Mouse (Mus musculus) heart, embryonic 14.5 days (tissue): Measurements from ENCODE around the gene Tuba4a. TPM values are rescaled to one million over a fixed set of nuclear protein-coding genes. Genes with fewer than 3 reads are reported as not detected.

Source experiments
- ATAC-seq: fragments of 200-750 bp; cut with Nextera tagmentation; 2 replicates; pipeline ENCODE4 v1.8.0; 2017; ENCODE audit warnings: low read depth, moderate TSS enrichment; ENCODE audit not compliant: insufficient number of reproducible peaks, insufficient read depth, low FRiP score
- H3K27ac ChIP-seq, 2 experiments: fragments of 200-500 bp in 1 of 2; fragments of 300-500 bp in 1 of 2; sonication (generic) in 1 of 2; replicated peaks in 1 of 2; 2 replicates each; pipeline ENCODE4 v1.5.1; 2012 to 2014; ENCODE audit warnings: low read depth in 2 of 2, low read length in 2 of 2, control low read depth in 1 of 2, mild to moderate bottlenecking in 1 of 2, mixed read lengths in 1 of 2; ENCODE audit not compliant: control insufficient read depth in 1 of 2, insufficient read depth in 1 of 2
- H3K27me3 ChIP-seq: fragments of 300-500 bp; sonication (generic); 2 replicates; pipeline ENCODE4 v1.6.1; 2014; ENCODE audit warnings: mild to moderate bottlenecking, low read length, control low read depth; ENCODE audit not compliant: control insufficient read depth, insufficient read depth
- H3K36me3 ChIP-seq: fragments of 300-500 bp; sonication (generic); 2 replicates; pipeline ENCODE4 v1.6.1; 2014; ENCODE audit warnings: mild to moderate bottlenecking, control low read depth, low read length, mixed read lengths; ENCODE audit not compliant: control insufficient read depth, insufficient read depth
- H3K4me1 ChIP-seq, 2 experiments: fragments of 200-500 bp in 1 of 2; fragments of 300-500 bp in 1 of 2; sonication (generic) in 1 of 2; 2 replicates each; pipeline ENCODE4 v1.6.1; 2012 to 2014; ENCODE audit warnings: low read length in 2 of 2, control low read depth in 1 of 2, mixed read lengths in 1 of 2; ENCODE audit not compliant: control insufficient read depth in 2 of 2, insufficient read depth in 2 of 2
- H3K4me2 ChIP-seq: fragments of 300-500 bp; sonication (generic); 2 replicates; pipeline ENCODE4 v1.6.1; 2014; ENCODE audit warnings: mild to moderate bottlenecking, low read length
- H3K4me3 ChIP-seq, 2 experiments: fragments of 200-500 bp in 1 of 2; fragments of 300-500 bp in 1 of 2; sonication (generic) in 1 of 2; 2 replicates each; pipeline ENCODE4 v1.5.1; 2012 to 2014; ENCODE audit warnings: low read length in 2 of 2, mild to moderate bottlenecking in 2 of 2, control low read depth in 1 of 2, low read depth in 1 of 2, moderate library complexity in 1 of 2; ENCODE audit not compliant: control insufficient read depth in 1 of 2, insufficient read depth in 1 of 2
- H3K9ac ChIP-seq: fragments of 300-500 bp; sonication (generic); 2 replicates; pipeline ENCODE4 v1.6.1; 2014; ENCODE audit warnings: mild to moderate bottlenecking, low read length
- H3K9me3 ChIP-seq: fragments of 300-500 bp; sonication (generic); 2 replicates; pipeline ENCODE4 v1.6.1; 2016; ENCODE audit warnings: low read length, control low read depth; ENCODE audit not compliant: control insufficient read depth
- WGBS: fragments of 180-500 bp; shearing (Covaris S2); extraction: QIAGEN DNeasy Blood & Tissue Kit; methylation state at CpG from one replicate; pipeline ENCODE4 v1.1.7; 2014; 5-methylcytosine and 5-hydroxymethylcytosine counted together
- polyA plus RNA-seq: library from polyadenylated mRNA; unstranded; fragments of >200 nt; fragmentation: Nextera tagmentation; extraction: Ambion mirVana; gene quantifications from 2 replicates; pipeline ENCODE4 v1.2.1, GENCODE M21; 2014

The Tuba4a gene
- 24.6 and 34.3 TPM in 2 replicates for polyA plus RNA-seq

DNA sequence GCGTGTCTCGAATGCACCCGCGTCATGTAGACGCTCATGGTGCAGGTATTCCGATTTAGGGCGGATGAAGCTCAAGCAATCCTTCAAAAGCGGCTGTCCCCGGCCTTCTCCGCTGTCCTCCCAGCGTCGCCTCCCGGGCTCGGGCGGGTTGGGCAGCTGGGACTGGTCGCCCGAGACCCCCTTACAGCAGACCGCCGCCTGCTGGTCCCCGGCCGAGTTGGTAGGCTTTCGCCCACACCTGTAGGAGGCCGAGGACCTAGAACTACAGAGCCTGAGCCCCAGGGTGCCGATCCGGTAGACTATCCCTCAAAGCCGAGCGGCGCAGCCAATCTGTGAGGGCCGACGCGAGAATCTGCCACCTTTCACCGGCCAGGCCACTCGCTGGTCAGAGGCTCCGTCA lies at the start of gene Tuba4a:
Gene Tuba4a (minus strand): TSS at position 335 of the 400 bp plus-strand sequence.
- peaks cover 29% of the 10 kb centered on the region for H3K27me3 ChIP-seq
- ATAC-seq = peak; percentile 17; the same call in 1 of the 2 replicates

DNA sequence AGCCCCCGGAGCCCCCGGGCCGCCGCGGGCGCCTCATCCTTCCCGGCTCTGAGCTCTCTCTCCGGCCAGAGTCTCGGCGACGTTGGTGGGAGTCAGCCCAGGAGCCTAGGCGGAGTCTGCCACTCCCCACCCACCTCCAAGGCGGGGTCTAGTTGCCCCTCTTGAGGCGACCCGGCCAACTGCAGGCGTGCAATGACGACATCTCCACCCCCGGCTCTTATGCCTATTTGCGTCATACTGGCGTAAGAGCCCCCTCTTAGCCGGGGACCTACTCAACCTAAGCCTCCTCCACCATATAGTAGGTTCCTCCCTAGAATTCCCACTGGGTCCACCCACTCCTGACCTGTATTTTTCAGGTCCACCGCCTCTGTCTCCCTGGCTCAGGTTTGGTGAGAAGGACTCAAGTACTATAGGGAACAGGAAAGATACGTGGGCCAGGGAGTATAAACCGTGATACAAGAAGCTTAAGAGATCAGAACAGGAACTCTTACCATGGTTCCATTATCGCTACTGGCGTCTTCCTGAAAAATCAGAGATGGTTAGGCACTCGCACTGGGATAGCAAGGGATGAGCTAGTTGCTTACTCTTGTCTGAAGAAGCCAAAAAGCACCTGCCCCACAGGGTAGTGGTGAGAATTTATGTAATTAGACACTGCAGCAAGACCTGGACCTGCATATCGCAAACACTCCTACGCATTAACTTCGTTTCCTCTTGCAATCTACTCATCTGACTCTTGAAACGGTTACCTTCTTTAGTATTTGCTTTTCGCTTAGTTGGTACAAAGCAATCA lies 44.6 kb upstream of the Tuba4a start, which contains the start of gene Ptprn:
Gene Ptprn (minus strand): TSS at position 412 of the 790 bp plus-strand sequence.
- H3K27me3 ChIP-seq = peaks cover 50% of the 10 kb centered on the region
- 9% methylated on average over 32 of the region's 32 CpGs for WGBS

More for the DNA sequence above, at the start of gene Tuba4a:
- 0% methylated on average over 34 of the region's 34 CpGs for WGBS
- Histone ChIP-seq H3K36me3 (peaks cover 18% of the 10 kb centered on the region), H3K4me1 (peaks cover 4 to 9% of the 10 kb centered on the region in 2 experiments), H3K9me3 (no peaks in the 10 kb centered on the region), H3K27ac (peak within 1 kb of the TSS in 1 of 2 experiments; percentile 21; a peak in 1 of 4 replicates), H3K9ac (peak within 1 kb of the TSS; percentile 77), H3K4me3 (peak within 1 kb of the TSS; percentile 52 to 63), H3K4me2 (peak within 1 kb of the TSS; percentile 88)

DNA sequence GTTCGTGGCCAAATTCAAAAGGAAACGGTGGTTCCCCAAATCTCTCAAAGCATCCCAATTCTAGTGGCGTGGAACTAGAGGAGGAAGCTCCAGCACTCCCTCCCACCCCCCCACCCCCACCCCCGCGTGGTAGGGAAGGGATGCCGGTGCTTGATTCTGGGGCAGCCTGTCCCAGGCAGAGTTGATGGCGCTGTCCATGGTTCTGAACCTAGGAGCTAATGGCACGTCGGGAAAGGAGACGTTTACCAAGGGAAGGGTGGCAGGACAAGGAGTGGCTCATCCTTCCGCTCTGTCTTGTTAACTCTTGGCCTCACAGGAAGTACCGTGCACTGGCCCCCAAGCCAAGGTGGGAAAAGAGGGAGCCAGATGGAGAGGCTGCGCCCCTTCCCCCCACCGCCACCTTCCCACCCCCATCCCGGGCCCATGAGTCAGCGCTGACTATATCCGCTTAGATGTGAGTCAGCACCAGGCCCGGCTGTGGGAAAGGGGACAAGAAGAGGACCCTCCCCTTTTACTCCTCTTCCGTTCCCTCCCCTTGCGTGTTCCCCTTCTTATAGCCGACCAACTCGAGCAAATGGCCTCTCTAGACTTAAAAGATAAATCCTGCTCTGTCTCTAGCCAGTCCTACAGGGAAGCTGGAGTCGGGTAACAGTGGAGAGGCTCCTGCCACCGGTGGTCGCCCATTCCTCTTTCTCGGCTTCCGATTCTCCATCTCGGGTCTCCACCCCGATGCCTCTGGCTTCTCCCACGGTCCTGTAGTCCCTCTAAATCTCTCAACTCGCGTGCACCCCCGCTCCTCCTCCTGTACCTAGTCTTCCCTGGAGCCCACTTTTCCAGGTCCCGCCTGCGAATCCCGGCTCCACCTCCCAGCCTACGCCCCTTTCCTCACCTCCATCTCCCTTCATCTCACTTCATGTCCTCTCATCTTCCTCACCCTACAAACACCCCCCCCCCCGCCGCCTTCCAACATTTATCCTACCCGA lies 43.6 kb upstream of the Tuba4a start:
- H3K27me3 ChIP-seq = peaks cover 43% of the 10 kb centered on the region
- peak overlapping the region; percentile 22 for H3K4me2 ChIP-seq

More for the DNA sequence above, 44.6 kb upstream of the Tuba4a start, which contains the start of gene Ptprn:
- Histone ChIP-seq H3K36me3 (no peaks in the 10 kb centered on the region), H3K9me3 (no peaks in the 10 kb centered on the region), H3K27ac (no peak within 1 kb of the TSS), H3K9ac (no peak within 1 kb of the TSS), H3K4me1 (no peaks in the 10 kb centered on the region), H3K4me2 (peak within 1 kb of the TSS; percentile 22), H3K4me3 (peak within 1 kb of the TSS in 1 of 2 experiments; percentile 7; a peak in 3 of 4 replicates)
- ATAC-seq = no peak

DNA sequence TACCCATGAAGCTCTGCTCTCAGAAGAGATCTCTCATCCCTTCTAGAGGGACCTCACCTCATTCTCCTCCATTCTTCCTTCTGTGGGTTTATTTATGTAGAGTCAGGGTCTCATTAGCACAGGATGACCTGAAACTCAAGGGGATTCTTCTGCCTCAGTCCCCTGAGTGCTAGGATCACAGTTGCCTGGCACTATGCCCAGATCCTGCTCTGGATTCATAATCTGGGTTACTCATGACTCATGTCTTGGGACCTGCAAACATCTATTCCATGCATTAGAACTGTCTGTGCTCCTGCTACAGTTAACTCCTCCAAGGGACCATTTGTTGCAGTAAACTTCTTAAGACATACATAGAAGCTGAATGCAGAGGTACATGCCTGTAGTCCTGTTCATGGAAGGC lies 41.6 kb upstream of the Tuba4a start:
- no peaks in the 10 kb centered on the region for H3K36me3 ChIP-seq

More for the DNA sequence above, 43.6 kb upstream of the Tuba4a start:
- Histone ChIP-seq H3K36me3 (no peaks in the 10 kb centered on the region), H3K27ac (no peak overlapping the region), H3K4me3 (peak overlapping the region in 1 of 2 experiments; percentile 7; a peak in 3 of 4 replicates), H3K4me1 (no peaks in the 10 kb centered on the region), H3K9ac (no peak overlapping the region), H3K9me3 (no peaks in the 10 kb centered on the region)
- no peak for ATAC-seq
- WGBS = 3% methylated on average over 40 of the region's 40 CpGs

DNA sequence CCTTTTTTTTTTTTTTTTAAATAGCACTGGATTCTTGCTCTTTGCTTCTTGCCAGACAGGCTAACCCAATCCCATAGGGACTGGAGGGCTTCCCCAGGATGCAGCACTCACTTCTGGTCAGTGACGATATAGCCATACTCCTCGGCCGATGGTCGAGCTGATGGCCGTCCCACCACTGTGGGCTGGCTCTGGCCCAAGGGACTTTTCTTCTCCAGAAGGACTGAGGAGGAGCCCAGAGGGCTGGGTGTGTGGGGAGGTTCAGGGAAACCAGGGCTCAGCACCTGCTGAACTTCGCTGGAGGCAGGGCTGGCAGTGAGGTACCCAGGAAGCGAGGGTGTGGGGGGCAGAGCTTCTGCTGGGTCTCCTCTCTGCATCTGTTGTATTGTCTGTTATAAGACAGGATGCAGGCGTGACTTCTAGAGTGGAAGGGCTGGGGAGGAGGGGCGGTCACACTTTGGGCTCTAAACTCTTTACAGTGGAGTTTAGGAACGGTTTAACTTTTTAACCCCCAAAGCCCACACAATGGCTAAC lies 35.9 kb upstream of the Tuba4a start:
- no peak overlapping the region for H3K9ac ChIP-seq
- H3K36me3 ChIP-seq = no peaks in the 10 kb centered on the region
- H3K4me1 ChIP-seq = peaks cover 0 to 5% of the 10 kb centered on the region in 2 experiments; a peak in 1 of 4 replicates
- H3K27ac ChIP-seq = no peak overlapping the region
- H3K4me2 ChIP-seq = no peak overlapping the region
- 52% methylated on average over 10 of the region's 10 CpGs for WGBS
- no peak for ATAC-seq
- H3K27me3 ChIP-seq = no peaks in the 10 kb centered on the region
- no peaks in the 10 kb centered on the region for H3K9me3 ChIP-seq
- H3K4me3 ChIP-seq = no peak overlapping the region

More for the DNA sequence above, 41.6 kb upstream of the Tuba4a start:
- H3K9ac ChIP-seq = no peak overlapping the region
- no peak for ATAC-seq
- peaks cover 40% of the 10 kb centered on the region for H3K27me3 ChIP-seq
- no peaks in the 10 kb centered on the region for H3K9me3 ChIP-seq
- H3K27ac ChIP-seq = no peak overlapping the region
- H3K4me2 ChIP-seq = no peak overlapping the region
- no peaks in the 10 kb centered on the region for H3K4me1 ChIP-seq
- H3K4me3 ChIP-seq = no peak overlapping the region

DNA sequence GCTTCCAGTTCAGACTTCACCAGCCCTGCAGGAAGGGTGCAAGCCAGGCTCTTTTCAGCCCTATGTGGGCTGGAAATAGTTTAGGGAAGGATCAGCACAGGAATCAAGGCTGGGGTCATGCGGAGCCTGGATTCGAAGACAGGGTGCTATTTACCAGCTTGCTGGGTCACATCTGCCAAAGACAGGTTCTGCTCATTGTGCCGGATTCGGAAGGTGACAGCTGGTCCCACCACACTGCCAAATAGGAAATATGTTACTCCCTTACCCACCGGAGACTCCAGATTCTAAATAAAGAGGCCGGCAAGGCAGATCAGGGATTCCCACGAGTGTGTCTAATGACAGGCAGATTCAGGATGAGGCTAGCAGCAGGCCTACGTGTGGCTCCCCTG lies 35.0 kb upstream of the Tuba4a start:
- 64% methylated on average over 8 of the region's 8 CpGs for WGBS
- ATAC-seq = no peak
- Histone ChIP-seq H3K4me1 (peaks cover under 1 to 5% of the 10 kb centered on the region in 2 experiments; a peak in 2 of 4 replicates), H3K4me3 (no peak overlapping the region), H3K9me3 (no peaks in the 10 kb centered on the region), H3K27me3 (no peaks in the 10 kb centered on the region), H3K9ac (no peak overlapping the region), H3K27ac (no peak overlapping the region), H3K36me3 (no peaks in the 10 kb centered on the region), H3K4me2 (no peak overlapping the region)
